Mouse (Mus musculus): Measurements from ENCODE around the gene Nr5a2.
A peak's percentile ranks its signal among the peaks of the same experiment; 100 is the strongest.

The Nr5a2 gene

DNA sequence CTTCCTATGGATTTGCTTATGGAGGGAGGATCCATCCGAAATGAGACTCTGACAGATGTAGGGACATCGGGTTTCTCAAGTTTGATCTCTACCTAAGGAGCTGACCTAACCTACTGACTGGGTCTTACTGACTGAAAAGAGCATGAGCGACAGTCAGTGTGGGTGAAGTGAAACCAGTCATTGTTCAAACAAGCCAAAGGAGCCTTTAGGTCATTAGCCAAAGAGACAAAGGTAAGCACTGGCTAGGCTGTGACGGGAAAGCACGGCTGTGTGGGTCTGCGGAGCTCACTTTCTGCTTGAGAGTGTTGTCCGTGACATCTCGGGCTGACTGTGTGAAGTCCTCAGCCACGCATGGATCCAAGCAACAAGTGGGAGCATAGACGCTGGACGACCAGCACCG lies 50.1 kb downstream of the Nr5a2 start:
- no peak for DNase-seq (ENCODE audit: low spot score in 2 of 2)

DNA sequence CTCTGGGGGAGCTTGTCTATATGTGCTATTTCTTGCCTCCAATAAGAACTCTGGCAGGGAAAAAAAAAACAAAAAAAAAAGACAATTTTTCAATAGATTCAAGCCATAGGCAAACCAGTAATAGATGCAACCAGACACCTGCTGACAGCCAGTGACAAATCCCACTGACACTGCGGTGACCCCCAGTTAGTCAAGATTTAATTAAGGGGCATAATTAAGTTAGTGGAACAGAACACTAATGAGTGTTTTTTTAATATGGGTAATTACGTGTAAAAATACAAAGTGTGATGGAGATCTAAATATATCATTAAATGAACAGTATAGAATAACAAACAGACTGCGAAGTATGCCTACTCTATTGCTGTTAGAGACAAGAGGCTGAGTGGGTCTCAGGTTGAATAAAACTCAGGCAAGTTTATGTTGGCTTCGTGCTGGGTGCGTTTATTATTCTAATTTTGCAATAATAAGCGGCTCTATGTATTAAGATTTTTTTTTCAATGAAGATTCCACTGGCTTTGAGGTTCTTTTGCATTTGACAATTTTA lies 50.7 kb downstream of the Nr5a2 start:
- no peak for DNase-seq (ENCODE audit: low spot score in 2 of 2)

DNA sequence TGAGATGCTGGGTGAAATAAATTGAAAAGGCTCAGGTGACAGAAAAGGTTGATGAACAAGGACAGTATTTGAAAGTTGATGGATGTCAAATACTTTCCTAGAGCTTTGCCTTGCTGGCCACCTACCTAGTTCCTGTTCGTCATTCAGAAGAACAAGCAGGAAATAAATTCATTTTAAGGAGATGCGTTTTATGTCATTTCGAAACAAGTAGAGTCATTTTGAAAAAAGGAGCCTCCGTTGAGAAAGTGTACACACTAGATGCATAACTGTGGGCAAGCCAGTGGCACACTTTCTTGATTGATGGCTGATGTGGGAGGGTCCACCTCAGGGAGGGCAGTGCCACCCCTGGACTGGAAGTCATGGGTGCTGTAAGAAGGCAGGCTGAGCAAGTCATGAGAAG lies 62.1 kb downstream of the Nr5a2 start:
- DNase-seq (ENCODE audit: low spot score in 2 of 2): no peak

DNA sequence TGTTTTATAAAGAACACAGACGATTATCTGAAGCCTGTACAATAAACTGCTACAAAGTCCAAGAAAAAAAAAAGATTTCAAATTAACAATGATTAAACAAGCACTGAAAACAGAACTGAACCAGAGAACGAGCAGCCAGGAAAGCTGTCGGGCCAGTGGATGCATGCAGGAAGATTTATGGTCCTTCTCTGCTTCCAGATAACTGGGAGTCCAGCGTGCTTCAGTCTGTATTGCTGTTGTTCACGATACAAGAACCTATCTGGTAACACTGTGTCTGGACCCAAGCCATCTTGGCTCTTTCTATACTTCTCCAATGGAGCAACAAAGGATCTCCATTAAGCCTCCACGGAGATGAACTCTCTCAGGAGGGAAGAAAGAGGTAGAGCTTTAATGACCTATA lies 63.9 kb downstream of the Nr5a2 start:
- no peak for DNase-seq (ENCODE audit: low spot score in 2 of 2)

DNA sequence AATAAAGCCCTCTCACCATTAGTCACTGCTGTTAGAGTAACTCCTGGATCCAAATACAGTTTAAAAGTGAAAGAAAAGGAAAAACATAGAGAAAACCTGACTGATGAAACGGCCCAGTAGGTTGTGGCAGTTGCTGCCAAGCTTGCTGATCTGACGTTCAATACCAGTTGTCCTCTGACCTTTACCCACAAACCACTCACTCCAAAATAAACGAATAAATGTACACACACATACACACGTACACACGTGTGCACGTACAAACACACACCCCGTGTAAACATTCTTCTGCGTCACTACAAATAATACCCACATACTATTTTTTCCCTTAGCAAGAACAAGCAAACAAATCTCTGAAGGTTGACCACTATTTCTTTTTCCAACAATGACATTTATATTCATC lies 64.4 kb downstream of the Nr5a2 start:
- no peak for DNase-seq (ENCODE audit: low spot score in 2 of 2)

DNA sequence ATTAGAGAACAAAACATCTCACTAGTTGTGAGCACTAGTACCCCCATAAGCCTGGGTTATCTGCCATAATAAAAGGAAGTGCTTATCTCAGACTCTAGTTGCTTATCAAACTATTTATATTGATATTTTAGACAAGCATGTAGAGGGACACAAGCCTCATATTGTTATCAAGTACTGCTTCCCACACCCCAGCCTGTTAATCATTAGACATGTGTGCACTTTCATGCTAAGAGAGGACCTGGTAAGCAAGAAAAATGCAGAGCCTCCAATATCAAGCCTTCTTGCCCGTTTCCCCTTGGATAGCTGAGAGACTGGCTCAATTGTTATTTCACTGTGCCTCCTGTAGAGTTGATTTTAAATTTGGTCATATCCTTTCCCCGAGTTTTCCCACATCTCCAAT lies 65.5 kb downstream of the Nr5a2 start:
- DNase-seq (ENCODE audit: low spot score in 2 of 2): no peak

DNA sequence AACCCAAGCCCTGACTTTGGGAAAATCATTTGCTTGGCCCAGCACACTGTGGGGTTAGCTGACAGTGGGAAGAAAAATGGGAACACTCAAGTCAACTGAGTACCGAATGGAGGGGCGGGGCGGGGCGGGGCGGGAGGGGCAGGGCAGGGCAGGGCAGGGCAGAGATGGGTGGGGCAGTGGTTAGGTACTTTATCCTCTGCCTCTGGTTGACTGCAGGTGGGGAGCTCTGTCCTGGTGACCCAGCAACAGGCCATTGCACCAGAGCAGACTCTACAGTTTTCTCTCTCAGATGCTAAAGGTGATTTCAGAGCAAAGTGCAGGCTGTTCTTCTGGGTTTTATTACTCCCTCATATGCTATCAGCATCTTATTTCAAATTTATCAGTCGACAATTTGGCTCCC lies 67.1 kb downstream of the Nr5a2 start:
- DNase-seq (ENCODE audit: low spot score in 2 of 2): no peak

DNA sequence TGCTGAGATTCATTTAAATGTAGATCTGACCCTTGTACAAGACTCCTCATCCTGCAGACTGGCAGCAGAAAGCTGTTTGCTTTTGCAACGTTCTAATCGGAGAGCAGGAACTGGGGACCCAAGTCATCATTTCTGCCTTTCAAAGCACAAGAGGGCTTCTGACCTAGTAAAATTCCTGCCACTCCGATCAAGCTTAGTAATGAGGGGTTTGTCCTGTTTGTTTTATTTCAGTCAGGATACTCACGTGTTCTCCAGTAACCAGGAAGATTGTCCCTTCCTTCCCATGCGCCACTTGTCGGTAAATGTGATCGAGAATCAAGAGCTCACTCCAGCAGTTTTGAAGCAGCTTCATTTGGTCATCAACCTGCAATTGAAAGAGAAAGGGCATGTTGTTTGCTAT lies 69.8 kb downstream of the Nr5a2 start:
- no peak for DNase-seq (ENCODE audit: low spot score in 2 of 2)

DNA sequence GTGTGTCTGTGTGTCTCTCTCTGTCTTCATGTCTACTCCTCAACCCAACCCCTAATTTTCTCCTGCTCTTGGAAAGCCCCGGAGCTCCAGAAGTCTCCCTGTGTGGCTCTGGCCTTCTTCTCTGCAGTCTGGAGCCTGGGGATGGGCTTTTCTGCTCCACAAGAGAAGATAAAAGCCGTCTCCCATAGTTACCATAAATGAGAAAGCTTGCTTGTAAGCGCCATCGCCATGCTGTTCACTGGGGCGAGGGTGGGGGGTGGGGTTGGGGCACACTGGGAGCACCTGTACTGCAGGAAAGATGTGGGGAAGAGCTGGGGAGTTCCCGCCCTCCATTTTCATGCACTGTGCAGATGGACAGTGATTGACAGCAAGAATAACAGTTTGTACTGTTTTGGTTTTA lies 71.5 kb downstream of the Nr5a2 start:
- DNase-seq (ENCODE audit: low spot score in 2 of 2): no peak

DNA sequence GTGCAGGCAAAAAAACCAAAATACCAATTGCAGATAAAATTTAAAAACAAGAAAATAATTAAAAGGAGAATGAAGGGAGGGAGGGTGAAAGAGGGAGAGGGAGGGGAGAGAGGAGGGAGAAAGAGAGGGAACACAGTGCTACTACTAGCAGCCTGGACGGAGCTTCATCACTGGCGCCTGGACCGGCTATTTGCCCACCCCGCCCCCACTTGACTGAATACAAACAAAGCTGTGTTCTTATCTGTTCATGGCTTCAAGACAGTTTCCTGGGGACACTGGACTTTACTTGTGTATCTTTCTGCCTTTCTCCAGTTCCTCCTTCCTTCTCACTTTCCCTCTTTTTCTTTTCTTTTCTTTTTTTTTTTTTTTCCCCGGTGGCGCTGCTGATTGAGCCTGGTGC lies 73.6 kb downstream of the Nr5a2 start:
- DNase-seq (ENCODE audit: low spot score in 2 of 2): no peak

DNA sequence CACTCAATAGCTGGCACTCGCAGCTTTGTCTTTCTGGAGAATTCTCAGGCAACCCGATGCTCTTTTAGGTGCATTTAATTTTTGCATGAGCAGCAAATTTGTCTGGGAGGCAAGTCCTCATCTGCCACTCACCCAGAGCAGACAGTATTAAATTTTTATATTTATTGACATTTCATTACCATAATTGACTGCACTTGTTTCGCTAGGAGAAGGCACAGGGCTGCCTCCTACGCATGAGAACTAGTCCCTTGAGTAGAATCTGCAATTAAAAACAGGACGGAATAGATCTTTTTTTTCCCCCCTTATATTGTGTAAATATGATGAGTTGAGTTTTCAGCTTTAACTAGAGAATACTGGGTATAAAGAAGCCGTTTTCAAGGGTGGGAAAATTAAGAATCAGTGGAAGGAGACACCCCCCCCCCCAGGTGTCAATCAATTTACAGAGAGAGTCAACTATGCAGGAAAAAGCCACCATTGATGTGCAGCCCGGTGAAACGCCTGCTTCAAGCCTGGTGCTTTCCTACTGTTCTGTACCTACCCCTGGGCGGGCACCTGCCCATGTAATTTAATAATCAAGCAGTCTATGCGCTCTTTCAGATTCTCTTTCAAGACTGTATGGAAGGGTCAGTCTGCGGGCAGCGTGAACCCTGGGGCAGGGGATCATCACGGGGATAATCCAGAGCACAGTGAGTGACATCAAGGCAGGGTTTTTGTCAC lies 76.6 kb downstream of the Nr5a2 start:
- DNase-seq (ENCODE audit: low spot score in 2 of 2): no peak

DNA sequence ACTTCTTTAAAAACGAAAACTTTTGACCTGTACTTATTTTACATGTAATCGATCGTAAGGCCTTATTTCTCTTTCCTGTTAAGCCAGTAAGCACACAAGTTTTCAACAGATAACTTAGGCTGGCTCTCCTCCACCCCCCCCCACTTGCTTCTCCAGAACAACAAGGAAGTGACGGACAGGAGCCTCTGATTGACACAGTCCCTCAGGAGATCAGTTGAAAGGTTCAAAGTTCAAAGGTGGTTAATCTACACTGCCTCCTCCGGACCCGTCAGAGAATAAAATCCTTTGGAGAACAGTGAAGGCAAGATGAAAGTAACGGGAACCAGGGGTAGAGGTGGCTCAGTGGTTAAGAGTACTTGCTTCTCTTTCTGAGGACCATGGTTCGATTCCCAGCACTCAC lies 80.0 kb downstream of the Nr5a2 start:
- DNase-seq (ENCODE audit: low spot score in 2 of 2): no peak

DNA sequence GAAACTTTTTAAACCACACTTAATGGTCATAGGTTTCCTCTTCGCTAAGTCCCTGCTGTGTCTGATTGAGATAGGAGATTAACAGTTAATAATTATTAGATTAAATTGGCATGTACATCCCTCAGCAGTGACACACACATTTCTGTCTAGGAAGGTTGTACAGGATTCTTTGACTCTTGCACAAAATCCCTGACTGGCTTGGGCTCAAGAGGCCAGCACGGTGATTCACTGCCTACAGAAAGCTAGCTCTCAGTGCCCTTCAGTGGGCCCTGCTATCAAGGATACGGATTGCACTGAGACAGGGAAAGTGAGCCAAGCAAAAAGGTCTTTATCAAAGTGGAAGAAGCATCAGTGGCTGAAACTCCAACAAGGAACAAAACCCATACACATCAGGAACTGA lies 85.2 kb downstream of the Nr5a2 start:
- no peak for DNase-seq (ENCODE audit: low spot score in 2 of 2)

DNA sequence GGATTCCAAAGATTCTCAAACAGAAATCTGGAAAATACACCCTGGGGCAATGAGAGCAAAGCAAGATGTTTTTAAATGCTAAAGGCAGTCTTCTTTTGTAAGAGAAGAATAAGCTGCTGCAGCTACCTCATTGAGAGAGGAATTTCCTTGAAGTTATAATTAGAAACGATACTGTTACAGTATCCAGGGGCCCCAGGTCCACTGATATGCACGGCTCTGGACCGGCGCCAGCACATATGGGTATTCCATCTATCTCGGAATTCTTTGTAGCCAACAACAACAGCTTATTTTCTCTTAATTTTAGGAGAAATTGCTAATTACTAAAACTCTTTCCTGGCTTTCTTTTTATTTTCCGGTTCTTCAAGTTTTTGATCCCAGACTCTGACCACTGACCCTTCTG lies 91.3 kb downstream of the Nr5a2 start:
- DNase-seq (ENCODE audit: low spot score in 2 of 2): no peak

DNA sequence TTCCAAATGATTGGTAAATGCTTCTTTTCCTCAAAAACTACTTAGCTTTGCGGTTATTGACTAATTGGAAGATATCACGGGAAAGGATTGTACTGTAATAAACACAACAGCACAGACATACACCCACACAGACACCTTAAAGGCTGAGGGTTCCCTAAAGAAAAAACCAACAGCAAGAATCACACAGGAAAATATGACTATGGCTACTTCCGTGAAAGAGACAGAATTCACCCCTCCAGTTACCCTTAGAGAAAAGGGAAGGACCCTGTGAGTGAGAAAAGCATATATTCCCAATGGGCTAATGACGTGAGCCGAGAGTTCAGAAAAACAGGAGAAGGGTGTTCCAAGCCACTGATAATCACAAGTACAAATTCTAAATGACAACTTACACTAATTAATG lies 92.0 kb downstream of the Nr5a2 start:
- DNase-seq (ENCODE audit: low spot score in 2 of 2): no peak

DNA sequence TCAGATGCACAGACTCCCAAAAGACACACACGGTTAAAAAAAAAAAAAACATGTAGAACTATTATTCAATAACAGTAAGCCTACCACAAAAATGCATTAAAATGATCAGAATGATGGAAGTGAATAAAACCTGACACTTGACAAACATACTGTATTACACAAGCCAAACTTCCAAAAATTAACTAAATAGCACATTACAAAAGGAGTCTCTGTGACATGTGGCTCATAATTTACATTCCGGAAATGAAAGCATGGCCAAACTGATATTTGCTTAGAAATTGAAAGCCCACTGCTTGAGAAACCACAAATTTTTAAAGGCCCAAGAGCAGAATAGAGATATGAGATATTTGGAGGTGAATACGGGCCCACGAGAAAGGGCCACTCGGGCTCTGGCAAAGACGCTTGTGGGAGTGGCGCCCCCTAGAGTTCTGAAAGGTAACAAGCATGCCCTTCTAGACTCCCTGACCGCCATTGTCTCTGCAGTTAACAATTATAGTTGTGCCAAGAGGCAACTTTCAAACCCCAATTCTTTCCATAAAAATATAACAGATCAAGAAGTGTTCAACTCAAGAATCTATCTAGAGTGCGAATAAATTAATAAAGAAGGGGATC lies 93.7 kb downstream of the Nr5a2 start:
- peak in 1 of 2 experiments; percentile 25 for DNase-seq (ENCODE audit: low spot score in 2 of 2)

DNA sequence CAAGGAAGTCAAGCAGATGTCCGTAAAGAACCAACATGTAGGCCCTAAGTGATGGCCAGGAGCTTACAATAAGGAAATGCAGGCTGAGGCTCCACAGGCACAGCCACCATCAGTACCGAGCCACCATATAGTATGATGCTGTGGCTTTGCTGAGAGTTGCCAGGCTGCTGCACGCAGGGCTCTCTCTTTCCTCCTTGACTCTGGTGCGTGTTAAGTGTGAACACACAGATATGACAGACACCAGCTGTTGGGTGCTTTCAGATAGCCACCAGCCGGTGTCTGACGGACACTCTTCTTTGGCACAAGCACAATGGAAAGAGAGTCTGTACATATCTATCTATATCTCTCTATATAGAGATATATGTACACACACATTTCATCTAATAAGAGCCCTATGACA lies 97.0 kb downstream of the Nr5a2 start:
- DNase-seq (ENCODE audit: low spot score in 2 of 2): no peak

DNA sequence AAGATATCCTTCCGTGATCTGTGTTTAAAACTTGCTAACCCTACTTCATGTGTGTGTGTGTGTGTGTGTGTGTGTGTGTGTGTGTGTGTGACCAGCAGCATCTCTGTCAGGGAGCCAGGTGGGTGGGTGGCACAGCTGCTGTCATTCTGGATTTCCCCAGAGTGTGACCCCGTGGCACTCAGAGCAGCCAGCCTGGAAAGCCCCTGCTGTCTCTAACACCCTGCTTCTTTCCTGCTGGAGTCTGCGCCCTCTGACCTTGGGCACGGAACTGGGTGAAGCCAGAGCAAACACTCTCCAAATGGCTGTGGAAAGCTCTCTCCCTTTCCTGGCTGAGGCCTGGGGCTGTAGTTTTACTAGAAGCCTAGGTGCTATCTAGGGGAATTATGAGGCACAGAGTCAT lies 100.8 kb downstream of the Nr5a2 start:
- no peak for DNase-seq (ENCODE audit: low spot score in 2 of 2)

DNA sequence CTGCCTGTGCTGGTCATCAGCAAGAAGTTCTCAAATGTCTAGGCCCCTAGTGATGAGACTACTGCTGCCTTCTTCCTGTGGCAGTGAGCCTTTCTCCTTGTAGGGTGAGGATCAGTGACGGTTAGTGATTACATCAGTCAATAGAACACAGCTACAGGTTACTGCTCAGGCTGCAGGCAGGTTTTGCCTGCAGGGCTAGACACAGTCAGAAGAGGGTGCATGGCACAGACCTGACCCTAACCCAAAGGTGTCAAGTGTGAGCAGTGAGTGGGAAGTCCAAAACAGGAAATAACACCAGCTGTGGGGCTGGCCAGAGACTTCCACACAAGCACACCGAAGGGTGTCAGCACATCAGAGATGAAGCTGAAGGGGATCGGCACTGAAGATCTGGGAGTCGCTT lies 101.5 kb downstream of the Nr5a2 start:
- no peak for DNase-seq (ENCODE audit: low spot score in 2 of 2)

DNA sequence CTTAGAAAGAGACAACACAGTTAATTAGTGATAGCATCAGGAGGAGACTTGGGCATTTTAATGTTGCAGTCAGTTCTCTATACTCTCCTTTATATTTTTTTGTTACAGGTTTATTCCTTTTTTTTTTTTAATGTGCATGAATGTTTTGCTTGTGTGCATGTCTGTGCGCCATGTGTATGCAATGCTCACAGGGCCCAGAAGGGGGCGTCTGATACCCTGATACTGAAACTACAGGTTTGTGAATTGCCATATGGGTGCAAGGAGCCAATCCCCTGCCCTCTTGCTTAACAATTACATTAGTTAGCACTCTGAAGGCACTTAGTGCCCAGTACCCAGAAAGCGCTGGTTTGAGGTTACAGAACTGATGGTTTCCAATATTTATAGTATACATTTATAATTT lies 104.1 kb downstream of the Nr5a2 start:
- no peak for DNase-seq (ENCODE audit: low spot score in 2 of 2)

DNA sequence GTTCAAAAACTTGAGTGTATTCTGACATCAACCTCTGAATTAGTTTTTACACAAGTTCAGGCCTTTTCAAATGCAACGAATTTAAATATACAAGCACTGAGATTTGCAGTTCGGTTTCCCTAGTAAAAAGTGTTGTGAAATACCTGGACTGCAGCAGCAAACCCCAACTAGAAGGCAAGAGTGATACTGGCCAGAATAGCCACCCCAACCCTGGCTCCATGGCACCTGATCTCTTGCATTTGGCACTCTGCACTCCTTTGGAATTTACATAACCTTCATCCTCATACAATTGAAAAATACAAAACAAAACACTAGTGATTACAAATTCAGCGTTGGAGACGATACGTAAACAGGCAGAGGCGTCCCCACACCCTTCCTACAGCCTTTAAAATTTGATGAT lies 111.5 kb downstream of the Nr5a2 start:
- DNase-seq (ENCODE audit: low spot score in 2 of 2): no peak

DNA sequence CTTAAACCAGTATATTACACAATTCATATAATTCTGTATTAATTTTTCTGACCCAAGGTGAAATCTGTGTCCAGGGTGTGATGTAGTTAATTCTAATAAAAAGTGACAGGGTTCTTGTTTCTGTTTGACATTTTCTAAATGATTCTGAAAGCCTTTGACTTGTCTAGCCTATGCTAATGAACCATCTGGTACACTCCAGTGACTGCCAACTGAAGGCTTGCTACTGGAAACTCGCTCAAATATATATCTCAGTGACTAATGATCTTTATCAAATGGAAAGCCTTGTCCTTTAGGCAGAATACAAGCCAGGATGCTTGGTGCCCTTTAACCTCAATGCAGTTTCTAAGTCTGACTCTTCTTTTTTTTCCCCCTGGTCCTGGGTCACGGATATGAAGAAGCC lies 114.2 kb downstream of the Nr5a2 start:
- DNase-seq (ENCODE audit: low spot score in 2 of 2): no peak

DNA sequence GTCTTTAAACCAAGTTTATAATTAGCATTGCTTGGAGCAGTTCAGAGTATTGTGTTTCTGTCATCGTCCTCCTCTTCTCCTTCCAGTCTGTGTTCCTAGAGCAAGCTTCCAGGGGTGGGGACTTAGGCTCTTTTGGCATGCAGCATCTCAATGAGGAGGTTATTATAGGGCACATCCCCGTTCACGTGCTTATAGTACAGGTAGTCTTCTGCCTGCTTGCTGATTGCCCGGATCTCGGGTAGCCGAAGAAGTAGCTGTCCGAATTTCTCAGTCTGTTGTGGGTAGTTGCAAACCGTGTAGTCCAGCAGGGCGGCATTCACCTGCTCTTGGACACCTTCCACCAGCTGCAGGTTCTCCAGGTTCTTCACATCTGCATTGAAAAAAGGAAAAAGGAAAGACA lies 114.9 kb downstream of the Nr5a2 start:
- DNase-seq (ENCODE audit: low spot score in 2 of 2): no peak

DNA sequence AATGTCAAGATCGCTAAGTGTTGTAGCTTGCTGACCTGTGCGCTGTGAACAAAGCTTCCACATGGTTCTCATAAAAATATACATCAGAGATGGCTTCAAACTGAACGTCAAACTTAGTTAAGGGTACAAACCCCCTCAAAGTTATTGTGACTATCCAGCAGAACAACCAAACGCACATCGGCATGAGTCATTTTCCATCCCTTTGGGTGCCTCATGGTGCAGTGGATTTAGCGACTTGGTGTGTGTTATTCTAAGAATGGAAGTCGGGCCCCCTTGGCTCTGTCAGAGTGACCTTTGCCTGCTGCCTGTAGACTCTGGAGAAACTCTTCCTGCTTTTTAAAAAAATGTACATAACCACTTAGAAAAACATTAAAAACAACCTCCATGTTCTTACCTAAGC lies 119.7 kb downstream of the Nr5a2 start:
- no peak for DNase-seq (ENCODE audit: low spot score in 2 of 2)
